Mouse (Mus musculus) CH12.LX (cell line): ENCODE data around the gene Bank1. TPM values are rescaled to one million over a fixed set of nuclear protein-coding genes. Genes with fewer than 3 reads are reported as not detected.

Source experiments
- DNase-seq: peaks from one replicate; pipeline ENCODE4 v3.0.0-alpha.2; 2013; ENCODE audit errors: extremely low read depth
- H3K27ac ChIP-seq: 2 replicates; pipeline ENCODE4 v1.5.1; 2012; ENCODE audit warnings: low read depth, mild to moderate bottlenecking, control low read depth, moderate library complexity; ENCODE audit not compliant: insufficient read depth
- H3K27me3 ChIP-seq: replicated peaks from 2 replicates; pipeline ENCODE3; 2012; ENCODE audit warnings: inconsistent platforms
- H3K36me3 ChIP-seq, 2 experiments: replicated peaks in 1 of 2; 2 replicates each; pipeline versions ENCODE3 to v1.6.1; 2012; ENCODE audit warnings: inconsistent platforms in 1 of 2, low read length in 1 of 2, mild to moderate bottlenecking in 1 of 2, mixed read lengths in 1 of 2, moderate library complexity in 1 of 2; ENCODE audit not compliant: control insufficient read depth in 1 of 2, insufficient read depth in 1 of 2
- H3K4me1 ChIP-seq, 2 experiments: 2 replicates each; pipeline ENCODE4 v1.6.1; 2012; ENCODE audit warnings: inconsistent platforms in 1 of 2, moderate library complexity in 1 of 2; ENCODE audit not compliant: insufficient read depth in 2 of 2, control insufficient read depth in 1 of 2
- H3K4me2 ChIP-seq: 2 replicates; pipeline ENCODE4 v1.6.1; 2012; ENCODE audit warnings: low read depth, mild to moderate bottlenecking, control low read depth; ENCODE audit not compliant: poor library complexity, insufficient read depth, severe bottlenecking
- H3K4me3 ChIP-seq, 3 experiments: fragments of 150-350 bp in 1 of 3; sonication (generic) in 1 of 3; replicated peaks in 1 of 3; 2 replicates each; pipeline versions ENCODE3 to v1.5.1; 2011 to 2012; ENCODE audit warnings: low read depth in 2 of 3, low read length in 2 of 3, mild to moderate bottlenecking in 2 of 3, moderate library complexity in 2 of 3, control low read depth in 1 of 3, improper control_type of control experiment in 1 of 3, inconsistent platforms in 1 of 3, mixed read lengths in 1 of 3; ENCODE audit not compliant: poor library complexity in 1 of 3
- H3K79me2 ChIP-seq: replicated peaks from 2 replicates; pipeline ENCODE4 v1.6.1; 2012; ENCODE audit warnings: mild to moderate bottlenecking, moderate library complexity; ENCODE audit not compliant: control insufficient read depth, poor library complexity, insufficient read depth, severe bottlenecking; ENCODE audit errors: extremely low read depth
- H3K9ac ChIP-seq: 2 replicates; pipeline ENCODE4 v1.6.1; 2012; ENCODE audit warnings: low read depth, mild to moderate bottlenecking, control low read depth, moderate library complexity; ENCODE audit not compliant: insufficient read depth
- H3K9me3 ChIP-seq: replicated peaks from 2 replicates; pipeline ENCODE3; 2012; ENCODE audit warnings: low read length, inconsistent platforms, mixed read lengths
- CHD2 ChIP-seq: IDR thresholded peaks from 2 replicates; pipeline ENCODE4 v1.6.1; 2011; ENCODE audit warnings: low read length, improper control_type of control experiment
- E2F4 ChIP-seq: IDR thresholded peaks from 2 replicates; pipeline ENCODE4 v1.6.1; 2011; ENCODE audit warnings: low read depth, low read length, improper control_type of control experiment; ENCODE audit not compliant: insufficient replicate concordance
- ETS1 ChIP-seq: conservative IDR thresholded peaks from 2 replicates; pipeline ENCODE4 v1.6.1; 2012; ENCODE audit warnings: low read depth, mild to moderate bottlenecking, inconsistent platforms, low read length, improper control_type of control experiment, moderate library complexity
- GABPA ChIP-seq: IDR thresholded peaks from 2 replicates; pipeline ENCODE4 v1.6.1; 2012; ENCODE audit warnings: low read depth, low read length, improper control_type of control experiment, inconsistent platforms; ENCODE audit not compliant: insufficient replicate concordance
- KAT2A ChIP-seq: IDR thresholded peaks from 2 replicates; pipeline ENCODE4 v1.6.1; 2012; ENCODE audit warnings: low read length, improper control_type of control experiment, inconsistent platforms; ENCODE audit not compliant: insufficient replicate concordance
- MAX ChIP-seq: IDR thresholded peaks from 2 replicates; pipeline ENCODE4 v1.6.1; 2011; ENCODE audit warnings: low read length, improper control_type of control experiment
- MEF2A ChIP-seq: IDR thresholded peaks from 2 replicates; pipeline ENCODE4 v1.6.1; 2014; ENCODE audit warnings: low read depth, mild to moderate bottlenecking, inconsistent platforms, low read length, improper control_type of control experiment, borderline replicate concordance
- MXI1 ChIP-seq: IDR thresholded peaks from 2 replicates; pipeline ENCODE4 v1.6.1; 2011; ENCODE audit warnings: mild to moderate bottlenecking, low read depth, low read length, improper control_type of control experiment
- MYC ChIP-seq: IDR thresholded peaks from 2 replicates; pipeline ENCODE4 v1.6.1; 2011; ENCODE audit warnings: low read depth, mild to moderate bottlenecking, improper control_type of control experiment, low read length
- NELFE ChIP-seq: IDR thresholded peaks from 2 replicates; pipeline ENCODE4 v1.6.1; 2011; ENCODE audit warnings: low read depth, low read length, improper control_type of control experiment
- NRF1 ChIP-seq: IDR thresholded peaks from 2 replicates; pipeline ENCODE4 v1.6.1; 2014; ENCODE audit warnings: low read depth, mild to moderate bottlenecking, inconsistent platforms, low read length, improper control_type of control experiment, moderate library complexity
- PAX5 ChIP-seq: IDR thresholded peaks from 2 replicates; pipeline ENCODE4 v1.6.1; 2012; ENCODE audit warnings: low read length, inconsistent platforms, mixed read lengths
- RAD21 ChIP-seq: IDR thresholded peaks from 2 replicates; pipeline ENCODE4 v1.6.1; 2011; ENCODE audit warnings: low read depth, mild to moderate bottlenecking, low read length, improper control_type of control experiment, moderate library complexity
- SMC3 ChIP-seq: IDR thresholded peaks from 2 replicates; pipeline ENCODE4 v1.6.1; 2011; ENCODE audit warnings: low read depth, low read length, improper control_type of control experiment
- TBP ChIP-seq: conservative IDR thresholded peaks from 2 replicates; pipeline ENCODE4 v1.6.1; 2011; ENCODE audit warnings: low read depth, low read length, improper control_type of control experiment
- TCF12 ChIP-seq: IDR thresholded peaks from 2 replicates; pipeline ENCODE4 v1.6.1; 2014; ENCODE audit warnings: low read depth, mild to moderate bottlenecking, inconsistent platforms, low read length, improper control_type of control experiment
- UBTF ChIP-seq: IDR thresholded peaks from 2 replicates; pipeline ENCODE4 v1.6.1; 2012; ENCODE audit warnings: low read depth, mild to moderate bottlenecking, inconsistent platforms, low read length, improper control_type of control experiment, moderate library complexity
- USF1 ChIP-seq: IDR thresholded peaks from 2 replicates; pipeline ENCODE4 v1.6.1; 2014; ENCODE audit warnings: low read depth, mild to moderate bottlenecking, inconsistent platforms, low read length, improper control_type of control experiment
- dilution Hi-C: fragments of 300-500 bp; cut with MboI; formaldehyde crosslinking; loops from 2 replicates; pipeline ENCODE4 v1.14.3; 2020; ENCODE audit warnings: low sequenced_read_pairs; ENCODE audit not compliant: extremely low pct_unique_long_range_greater_than_20kb, extremely low pct_ligation_motif_present
- in situ Hi-C: fragments of 300-500 bp; cut with MboI; formaldehyde crosslinking; loops from 3 replicates; pipeline ENCODE4 v1.14.3; 2019; ENCODE audit warnings: low sequenced_read_pairs, low pct_ligation_motif_present, low pct_unique_long_range_greater_than_20kb, mixed read lengths
- polyA plus RNA-seq: library from polyadenylated mRNA; unstranded; fragments of >175 nt; gene quantifications from 2 replicates; pipeline ENCODE4 v1.2.1, GENCODE M21; 2012; ENCODE audit warnings: low read depth; ENCODE audit not compliant: insufficient read length
- total RNA-seq, 2 experiments: library from RNA; depleted of rRNA; stranded (reverse); fragments of 300-350 nt in 1 of 2; fragments of >200 nt in 1 of 2; gene quantifications; 2 replicates each; pipeline ENCODE4 v1.2.3; 2012 to 2014

Gene Bank1
- total and polyA plus RNA-seq, 3 experiments: 13.1 to 36.2 (median 27.3) TPM

GRCm38 (mm10) chr3:136349690-136350089 lies 23.8 kb upstream of the Bank1 start:
- dilution Hi-C loops: no loop called here
- H3K9me3 ChIP-seq: no peaks in the 10 kb centered on the region

DNA sequence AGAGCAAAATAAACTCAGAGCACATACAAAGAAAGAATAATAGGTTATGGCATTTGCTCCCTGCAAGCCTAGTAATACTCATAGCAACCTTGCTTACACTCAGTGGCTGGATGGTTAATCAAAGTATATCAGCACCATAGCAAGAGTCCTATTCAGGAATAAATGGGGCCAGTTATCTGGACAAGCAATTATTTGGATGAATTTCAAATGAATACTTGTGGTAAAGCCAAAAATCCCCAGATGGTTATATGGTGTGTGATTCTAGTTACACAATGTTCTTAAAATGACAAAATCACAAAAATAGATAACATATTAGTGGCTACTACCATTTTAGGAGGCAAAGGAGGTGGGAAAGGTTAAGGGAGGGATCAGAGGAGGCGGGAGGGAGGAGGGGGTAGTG lies 22.7 kb upstream of the Bank1 start:
- H3K4me3 ChIP-seq: no peak overlapping the region
- in situ Hi-C loops: no loop called here
- H3K79me2 ChIP-seq: no peaks in the 10 kb centered on the region
- H3K27ac ChIP-seq: no peak overlapping the region
- H3K4me1 ChIP-seq: peaks cover 6 to 40% of the 10 kb centered on the region in 2 experiments
- DNase-seq: no peak
- dilution Hi-C loops: no loop called here
- no peak for TF ChIP-seq NELFE
- no peak for TF ChIP-seq KAT2A
- no peak for TF ChIP-seq TCF12
- TF ChIP-seq UBTF: no peak
- TF ChIP-seq NRF1: no peak
- TF ChIP-seq E2F4: no peak
- no peak for TF ChIP-seq MXI1
- no peak for TF ChIP-seq GABPA
- no peak for TF ChIP-seq CHD2
- no peak for TF ChIP-seq MAX
- TF ChIP-seq USF1: no peak
- no peak for TF ChIP-seq ETS1
- no peak for TF ChIP-seq SMC3
- TF ChIP-seq PAX5: no peak
- no peak for TF ChIP-seq TBP
- TF ChIP-seq MYC: no peak
- no peak for TF ChIP-seq RAD21
- no peaks in the 10 kb centered on the region for H3K27me3 ChIP-seq
- H3K4me2 ChIP-seq: no peak overlapping the region
- H3K9me3 ChIP-seq: peaks cover 4% of the 10 kb centered on the region
- H3K36me3 ChIP-seq: no peaks in the 10 kb centered on the region
- H3K9ac ChIP-seq: no peak overlapping the region

More at GRCm38 (mm10) chr3:136349690-136350089, 23.8 kb upstream of the Bank1 start:
- Histone ChIP-seq H3K36me3 (no peaks in the 10 kb centered on the region), H3K4me3 (no peak overlapping the region), H3K4me1 (peaks cover 6 to 40% of the 10 kb centered on the region in 2 experiments), H3K27ac (no peak overlapping the region), H3K79me2 (no peaks in the 10 kb centered on the region), H3K4me2 (no peak overlapping the region), H3K9ac (no peak overlapping the region), H3K27me3 (no peaks in the 10 kb centered on the region)
- no peak for DNase-seq
- in situ Hi-C loops: no loop called here
- no peak for TF ChIP-seq CHD2
- no peak for TF ChIP-seq PAX5
- TF ChIP-seq UBTF: no peak
- TF ChIP-seq MEF2A: no peak
